Mouse (Mus musculus): ENCODE measurements at regions not wholly inside any gene's neighbourhood (a gene's known extent, or its start where the extent isn't known, plus 50 kb on each side); places are given as distances from the start of the nearest gene placed in this dataset.

- no peak for DNase-seq
Measured at GRCm38 (mm10) chr3:150109561-150109960, 1119.2 kb upstream of the Adgrl2 start.

- no peak for DNase-seq
Measured at GRCm38 (mm10) chr3:150112231-150112630, 1121.9 kb upstream of the Adgrl2 start.

DNA sequence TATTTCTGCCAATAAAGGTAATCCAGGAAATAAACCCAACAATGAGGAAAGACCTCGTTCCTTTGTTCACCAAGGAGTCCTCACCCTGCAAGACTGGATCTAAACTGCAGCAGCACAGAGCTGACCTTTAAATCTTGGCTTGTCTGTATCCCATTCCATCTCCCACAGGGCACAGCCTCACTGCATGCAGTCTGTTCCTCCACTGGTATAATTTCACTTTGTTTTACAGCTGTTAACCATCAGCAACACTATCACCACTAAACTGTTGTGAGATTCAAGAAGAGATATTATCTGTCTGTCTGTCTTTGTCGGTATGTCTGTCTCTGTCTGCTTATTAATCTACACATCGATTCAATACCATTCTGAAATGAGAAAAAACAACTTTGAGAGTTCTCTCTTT is 1129.5 kb upstream of the Adgrl2 start:
- DNase-seq, result no peak

GRCm38 (mm10) chr3:150146635-150147034 is 1156.3 kb upstream of the Adgrl2 start:
- no peak for DNase-seq

DNA sequence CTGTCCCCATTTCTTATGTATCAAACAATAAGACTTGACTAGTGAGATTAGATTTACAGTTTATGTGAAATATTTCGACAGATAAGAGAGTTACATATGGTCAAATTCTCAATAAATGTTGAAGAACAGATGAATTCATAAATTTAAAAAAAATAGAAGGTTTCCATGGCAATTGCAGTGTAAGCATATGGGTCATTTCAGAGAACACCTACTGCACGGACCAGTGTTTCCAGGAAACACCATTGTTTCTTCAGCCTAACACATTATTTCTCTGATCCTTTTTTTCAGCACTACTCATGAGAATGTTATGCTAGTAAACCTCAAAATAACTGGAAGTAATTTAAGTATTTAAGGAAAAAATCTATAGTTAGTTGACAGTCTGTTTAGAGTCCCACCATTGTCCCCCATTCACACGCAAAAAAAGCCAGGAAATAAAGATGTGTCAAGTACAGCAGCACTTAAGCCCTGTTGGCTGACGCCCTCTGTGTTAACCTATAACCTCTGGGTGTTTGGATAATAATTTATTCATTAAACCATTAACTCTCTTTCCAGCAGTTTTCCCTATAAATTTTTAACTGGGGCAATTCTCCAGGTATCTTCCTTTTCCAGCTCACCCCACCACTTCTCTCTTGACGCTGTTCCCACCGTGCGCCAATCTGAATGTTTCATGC is 1160.9 kb upstream of the Adgrl2 start:
- DNase-seq, result peak; percentile 83

GRCm38 (mm10) chr3:150151823-150152158 is 1161.4 kb upstream of the Adgrl2 start:
- DNase-seq, result no peak

GRCm38 (mm10) chr3:150152893-150153292 is 1162.5 kb upstream of the Adgrl2 start:
- DNase-seq, result no peak

GRCm38 (mm10) chr3:150185807-150186206 is 1195.5 kb upstream of the Adgrl2 start:
- DNase-seq, result no peak

GRCm38 (mm10) chr3:150193132-150193531 is 1202.8 kb upstream of the Adgrl2 start:
- DNase-seq, result no peak

GRCm38 (mm10) chr3:150198492-150198891 is 1208.1 kb upstream of the Adgrl2 start:
- no peak for DNase-seq

- DNase-seq, result no peak
Measured at GRCm38 (mm10) chr3:150205902-150206301, 1215.5 kb upstream of the Adgrl2 start.

DNA sequence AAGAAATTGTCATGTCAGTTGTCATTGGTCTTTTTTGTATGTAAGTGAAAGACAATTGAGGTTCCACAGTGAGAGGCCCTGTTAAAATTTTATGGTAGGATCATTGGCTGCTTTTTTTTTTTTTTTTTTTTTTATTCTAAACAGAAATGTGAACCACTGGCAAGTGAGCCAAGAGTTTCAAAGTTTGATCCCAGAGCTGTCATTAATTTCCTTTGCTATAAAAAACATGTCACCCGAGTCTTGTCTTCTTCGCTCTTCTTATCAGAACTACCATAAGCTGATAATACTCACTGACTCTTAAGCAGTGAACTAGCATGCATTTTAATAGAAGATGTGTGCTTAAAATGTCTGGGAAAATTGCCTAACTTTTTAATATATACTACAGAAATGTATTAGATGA is 1204.4 kb upstream of the Adgrl4 start:
- DNase-seq, result no peak

- DNase-seq, result no peak
Measured at GRCm38 (mm10) chr3:150236946-150237600, 1200.6 kb upstream of the Adgrl4 start.

DNA sequence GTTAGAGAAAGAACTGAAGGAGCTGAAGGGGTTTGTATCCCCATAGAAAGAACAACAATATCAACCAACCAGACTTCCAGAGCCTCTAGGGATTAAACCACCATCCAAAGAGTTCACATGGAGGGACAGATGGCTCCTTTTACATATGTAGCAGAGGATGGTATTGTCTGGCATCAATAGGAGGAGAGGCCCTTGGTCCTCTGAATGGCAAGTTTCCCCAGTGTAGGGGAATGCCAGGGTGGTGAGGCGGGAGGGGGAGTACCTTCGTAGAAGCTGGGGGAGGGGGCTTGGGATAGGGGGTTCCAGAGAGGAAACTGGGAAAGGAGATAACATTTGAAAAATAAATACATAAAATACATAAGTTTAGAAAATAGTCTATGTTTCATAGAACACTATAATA is 1162.6 kb upstream of the Adgrl4 start:
- no peak for DNase-seq

- DNase-seq, result no peak
Measured at GRCm38 (mm10) chr3:150296057-150296710, 1141.5 kb upstream of the Adgrl4 start.

GRCm38 (mm10) chr3:150328811-150329210 is 1108.9 kb upstream of the Adgrl4 start:
- no peak for DNase-seq

- peak; percentile 74 for DNase-seq
Measured at GRCm38 (mm10) chr3:150352139-150352725, 1085.5 kb upstream of the Adgrl4 start.

DNA sequence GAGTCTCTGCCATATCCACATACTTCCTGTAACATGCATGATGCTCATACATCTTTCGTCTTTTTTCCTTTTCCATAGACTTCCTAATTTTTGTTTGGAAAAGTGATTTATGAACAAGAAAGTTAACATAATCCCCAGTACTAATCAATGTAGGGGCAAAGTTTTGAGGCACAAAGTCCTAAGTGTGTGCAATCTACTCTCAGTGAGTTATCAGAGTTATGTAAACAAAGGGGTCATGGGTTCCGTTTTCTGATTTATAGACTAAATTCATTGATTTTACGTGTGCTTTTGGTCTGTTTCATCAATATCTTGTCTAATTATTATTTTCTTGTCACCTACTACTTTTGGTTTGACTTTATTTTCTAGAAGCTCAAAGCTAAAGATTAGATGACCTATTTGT is 1071.9 kb upstream of the Adgrl4 start:
- DNase-seq, result no peak

GRCm38 (mm10) chr3:150384996-150385627 is 1052.6 kb upstream of the Adgrl4 start:
- peak; percentile 64 for DNase-seq

DNA sequence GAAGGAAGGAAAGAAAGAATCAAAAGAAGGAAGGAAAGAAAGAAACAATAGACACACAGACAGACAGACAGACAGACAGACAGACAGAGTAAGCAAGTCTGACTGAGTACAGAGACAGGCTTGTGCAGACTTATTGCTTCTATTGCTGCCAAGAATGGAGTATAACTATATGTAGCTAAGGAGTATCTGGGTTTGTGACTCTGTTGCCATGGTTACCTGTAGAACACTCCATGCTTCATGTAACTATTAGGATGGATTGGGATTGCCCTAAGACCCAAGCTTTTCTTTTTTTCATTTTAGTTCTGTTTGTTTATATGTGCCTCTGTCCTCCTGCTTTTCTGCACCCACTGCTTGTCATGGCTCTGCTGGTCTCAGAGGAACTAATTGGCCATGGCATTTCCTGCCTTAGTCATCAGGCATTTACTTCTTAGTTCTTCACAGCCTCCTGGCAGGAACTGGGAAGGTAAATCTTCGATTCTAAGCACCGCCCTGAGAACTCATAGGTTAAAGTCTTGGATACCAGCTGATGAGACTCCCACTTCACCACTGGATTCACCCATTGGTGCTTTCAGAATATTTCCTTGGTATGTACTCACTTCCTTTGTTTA is 1035.9 kb upstream of the Adgrl4 start:
- no peak for DNase-seq

DNA sequence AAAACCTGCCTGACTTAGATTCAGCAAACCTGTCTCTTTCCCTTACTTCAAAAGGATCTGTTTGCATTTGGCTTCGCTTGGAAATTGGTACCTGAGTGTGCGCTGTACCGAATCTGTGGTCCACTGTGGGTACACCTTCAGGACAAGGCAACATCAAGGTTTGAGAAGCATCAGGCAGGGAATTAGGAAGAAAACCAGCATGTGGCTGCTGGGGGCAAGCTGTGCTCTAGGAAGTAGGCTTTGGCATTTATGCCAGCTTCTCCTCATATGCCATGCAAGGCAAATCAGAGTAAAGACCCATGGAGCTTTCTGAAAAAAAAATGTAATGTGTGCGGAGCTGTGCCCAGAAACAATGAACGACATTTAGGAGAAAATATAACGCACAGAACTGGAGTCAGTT is 1031.6 kb upstream of the Adgrl4 start:
- DNase-seq, result no peak

DNA sequence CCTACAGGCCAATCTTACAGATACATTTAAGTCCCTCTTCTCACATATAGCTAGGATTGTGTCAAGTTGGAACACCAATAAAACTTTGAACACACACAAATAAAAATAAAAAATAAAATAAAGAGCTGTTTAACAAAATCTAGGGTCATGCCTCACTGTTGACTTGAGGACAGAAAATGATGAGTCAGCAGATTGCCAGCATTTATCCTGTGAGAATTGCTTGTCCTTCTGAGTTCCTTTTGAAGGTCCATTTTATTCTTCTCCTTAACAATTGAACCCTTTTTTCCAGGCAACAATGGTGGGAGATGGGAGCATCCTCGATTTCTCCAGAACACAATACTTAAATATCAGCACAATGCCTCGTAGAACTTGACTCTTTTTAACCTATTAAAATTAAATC is 1022.4 kb upstream of the Adgrl4 start:
- DNase-seq, result no peak

- no peak for DNase-seq
Measured at GRCm38 (mm10) chr3:150416447-150416846, 1021.2 kb upstream of the Adgrl4 start.
